Mouse (Mus musculus): Measurements from ENCODE around the gene C5ar2. TPM values are rescaled to one million over a fixed set of nuclear protein-coding genes. Genes with fewer than 3 reads are reported as not detected.

C5ar2 gene
- polyA plus RNA-seq, 1 experiment from 2014 or later = not detected

DNA sequence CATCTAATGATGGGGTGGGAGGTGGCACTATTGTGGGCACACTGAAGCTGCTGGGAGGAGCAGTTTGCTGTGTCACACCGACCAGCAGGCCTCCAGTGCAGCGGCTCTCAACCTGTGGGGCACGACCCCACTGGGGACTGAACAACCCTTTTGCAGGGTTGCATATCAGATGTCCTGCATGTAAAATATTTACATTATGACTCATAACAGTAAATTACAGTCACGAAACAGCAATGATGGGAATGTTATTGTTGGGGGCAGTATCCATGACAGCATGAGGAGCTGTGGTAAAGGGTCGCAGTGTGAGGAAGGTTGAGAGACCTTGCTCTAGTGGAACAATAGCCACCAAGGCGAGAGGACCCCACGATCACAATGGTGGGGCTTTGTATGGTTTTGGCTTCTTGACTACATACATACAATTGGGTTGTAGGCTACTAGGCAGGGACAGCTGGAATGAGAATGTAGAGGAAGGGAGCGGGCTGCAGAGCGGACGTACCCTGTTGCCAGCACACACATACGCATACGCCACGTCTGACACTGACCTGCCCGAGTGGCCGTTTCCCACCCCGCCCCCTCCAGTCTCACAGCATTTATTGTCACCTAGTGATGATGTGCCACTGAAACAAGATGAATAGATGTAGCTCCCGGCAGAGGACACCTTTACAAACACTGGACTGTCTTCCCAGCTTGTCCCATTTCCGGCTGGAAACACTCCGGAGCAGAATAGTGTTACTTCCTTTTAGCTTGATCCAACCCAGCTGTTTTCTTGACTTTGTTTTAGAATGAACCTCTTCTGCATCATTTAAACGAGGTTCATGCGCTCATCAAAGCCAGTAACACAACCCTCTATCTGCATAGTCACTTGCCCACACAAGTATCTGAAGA, 34.9 kb downstream of the C5ar2 start:
- H3K4me1 ChIP-seq = no peaks in the 10 kb centered on the region
- H3K27ac ChIP-seq (replicated peaks) = no peak overlapping the region
- H3K4me3 ChIP-seq = no peak overlapping the region
- H3K4me2 ChIP-seq (replicated peaks) = no peak overlapping the region
- WGBS = 92% methylated on average over 21 of the region's 21 CpGs
- no peaks in the 10 kb centered on the region for H3K9me3 ChIP-seq
- no peak overlapping the region for H3K9ac ChIP-seq (replicated peaks)
- peaks cover 49% of the 10 kb centered on the region for H3K36me3 ChIP-seq
- ATAC-seq (replicated peaks) = no peak
- no peaks in the 10 kb centered on the region for H3K27me3 ChIP-seq

DNA sequence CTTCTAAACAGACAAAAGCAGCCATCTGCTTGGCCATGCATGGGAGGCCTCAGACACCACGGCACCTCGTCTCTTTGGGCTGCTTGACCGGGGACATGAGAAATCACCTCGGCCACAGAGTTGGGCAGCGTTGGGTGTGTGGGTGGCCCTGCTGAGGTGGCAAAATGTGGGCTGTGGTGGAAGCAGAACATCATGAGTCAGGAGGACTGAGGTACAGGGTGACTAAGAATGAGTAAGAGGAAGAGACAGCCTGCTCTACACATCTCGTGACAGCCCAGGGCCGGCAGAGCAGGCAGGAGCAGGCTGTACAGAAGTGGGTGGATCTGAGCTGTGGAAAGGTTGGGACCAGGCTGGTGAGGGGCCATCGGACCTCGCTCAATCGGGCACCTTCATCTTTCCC, 36.5 kb downstream of the C5ar2 start:
- H3K27me3 ChIP-seq = no peaks in the 10 kb centered on the region
- H3K9ac ChIP-seq (replicated peaks) = no peak overlapping the region
- H3K4me1 ChIP-seq = no peaks in the 10 kb centered on the region
- no peak overlapping the region for H3K4me3 ChIP-seq
- ATAC-seq (replicated peaks) = no peak
- H3K27ac ChIP-seq (replicated peaks) = no peak overlapping the region
- no peaks in the 10 kb centered on the region for H3K9me3 ChIP-seq
- no peak overlapping the region for H3K4me2 ChIP-seq (replicated peaks)
- H3K36me3 ChIP-seq = peaks cover 46% of the 10 kb centered on the region
- 90% methylated on average over 10 of the region's 10 CpGs for WGBS

DNA sequence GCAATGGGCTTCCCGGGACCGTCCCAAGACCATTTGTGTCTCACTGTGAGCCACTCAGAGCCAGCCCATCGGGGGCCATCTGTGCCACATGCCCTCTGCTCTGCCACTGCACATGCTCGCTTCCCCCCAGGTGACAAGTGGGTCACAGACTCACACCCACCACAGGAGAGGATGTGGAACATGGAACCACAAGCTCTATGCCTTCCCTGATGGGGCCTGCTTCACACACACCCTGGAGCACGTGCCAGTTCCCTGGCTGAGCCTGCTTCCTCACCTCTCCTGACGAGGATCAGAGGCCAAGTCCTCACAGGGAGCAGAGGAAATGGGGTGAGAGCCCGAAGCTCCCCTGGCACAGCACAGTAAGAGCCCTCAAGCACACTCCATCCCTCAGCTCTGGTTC, 36.9 kb downstream of the C5ar2 start:
- H3K36me3 ChIP-seq = peaks cover 46% of the 10 kb centered on the region

DNA sequence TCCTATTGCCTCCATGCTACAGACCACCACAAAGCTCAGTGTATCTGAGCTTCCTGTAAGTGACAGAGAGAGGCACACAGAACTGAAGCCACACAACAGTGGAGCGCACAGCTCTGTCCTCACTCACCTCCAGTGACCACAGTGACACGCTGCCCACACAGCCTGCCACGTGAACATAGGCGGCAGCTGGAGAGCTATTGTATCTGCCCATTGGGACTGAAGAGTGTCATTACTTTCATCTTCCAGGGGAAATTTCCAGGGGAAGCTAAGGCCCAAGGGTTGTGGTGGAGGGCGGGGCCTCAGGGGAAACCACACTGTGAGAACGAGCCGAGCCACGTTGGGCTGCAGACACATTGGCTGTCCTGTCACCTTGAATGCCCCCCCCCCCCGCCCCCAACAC, 39.2 kb downstream of the C5ar2 start:
- Histone ChIP-seq H3K4me3 (no peak overlapping the region), H3K27ac (replicated peaks) (no peak overlapping the region), H3K36me3 (peaks cover 47% of the 10 kb centered on the region), H3K9me3 (no peaks in the 10 kb centered on the region), H3K27me3 (no peaks in the 10 kb centered on the region), H3K4me2 (replicated peaks) (no peak overlapping the region), H3K4me1 (no peaks in the 10 kb centered on the region), H3K9ac (replicated peaks) (no peak overlapping the region)
- WGBS = 81% methylated on average over 7 of the region's 9 CpGs
- no peak for ATAC-seq (replicated peaks)

More for the DNA sequence above, 36.9 kb downstream of the C5ar2 start:
- Histone ChIP-seq H3K4me2 (replicated peaks) (no peak overlapping the region), H3K27me3 (no peaks in the 10 kb centered on the region), H3K9ac (replicated peaks) (no peak overlapping the region), H3K4me3 (no peak overlapping the region), H3K4me1 (no peaks in the 10 kb centered on the region), H3K9me3 (no peaks in the 10 kb centered on the region), H3K27ac (replicated peaks) (no peak overlapping the region)
- WGBS = 85% methylated on average over 7 of the region's 7 CpGs
- ATAC-seq (replicated peaks) = no peak

DNA sequence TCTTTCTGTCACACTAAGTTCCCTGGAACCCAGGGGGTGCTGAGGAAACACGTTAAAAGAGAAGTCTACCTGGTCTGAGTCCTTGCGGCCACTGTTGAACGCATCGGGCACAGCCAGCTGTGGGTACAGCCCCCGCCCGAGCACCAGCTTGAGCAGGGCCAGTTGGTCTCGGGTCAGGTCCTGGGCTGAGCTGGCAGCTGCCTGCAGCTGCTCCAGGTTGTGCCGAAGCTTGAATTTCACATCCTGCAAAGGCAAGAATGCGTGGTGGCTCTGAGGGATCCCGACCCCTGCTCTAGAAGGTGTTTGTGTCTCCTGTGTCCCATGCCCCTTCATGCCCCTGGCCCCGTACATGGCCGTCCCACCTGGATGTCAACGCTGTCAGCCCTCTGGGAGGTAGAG, 40.5 kb downstream of the C5ar2 start:
- 92% methylated on average over 13 of the region's 13 CpGs for WGBS
- no peaks in the 10 kb centered on the region for H3K4me1 ChIP-seq
- no peak overlapping the region for H3K4me2 ChIP-seq (replicated peaks)
- H3K36me3 ChIP-seq = peaks cover 49% of the 10 kb centered on the region
- H3K27ac ChIP-seq (replicated peaks) = no peak overlapping the region
- no peak overlapping the region for H3K4me3 ChIP-seq
- no peak for ATAC-seq (replicated peaks)
- no peak overlapping the region for H3K9ac ChIP-seq (replicated peaks)
- H3K27me3 ChIP-seq = no peaks in the 10 kb centered on the region
- H3K9me3 ChIP-seq = no peaks in the 10 kb centered on the region

DNA sequence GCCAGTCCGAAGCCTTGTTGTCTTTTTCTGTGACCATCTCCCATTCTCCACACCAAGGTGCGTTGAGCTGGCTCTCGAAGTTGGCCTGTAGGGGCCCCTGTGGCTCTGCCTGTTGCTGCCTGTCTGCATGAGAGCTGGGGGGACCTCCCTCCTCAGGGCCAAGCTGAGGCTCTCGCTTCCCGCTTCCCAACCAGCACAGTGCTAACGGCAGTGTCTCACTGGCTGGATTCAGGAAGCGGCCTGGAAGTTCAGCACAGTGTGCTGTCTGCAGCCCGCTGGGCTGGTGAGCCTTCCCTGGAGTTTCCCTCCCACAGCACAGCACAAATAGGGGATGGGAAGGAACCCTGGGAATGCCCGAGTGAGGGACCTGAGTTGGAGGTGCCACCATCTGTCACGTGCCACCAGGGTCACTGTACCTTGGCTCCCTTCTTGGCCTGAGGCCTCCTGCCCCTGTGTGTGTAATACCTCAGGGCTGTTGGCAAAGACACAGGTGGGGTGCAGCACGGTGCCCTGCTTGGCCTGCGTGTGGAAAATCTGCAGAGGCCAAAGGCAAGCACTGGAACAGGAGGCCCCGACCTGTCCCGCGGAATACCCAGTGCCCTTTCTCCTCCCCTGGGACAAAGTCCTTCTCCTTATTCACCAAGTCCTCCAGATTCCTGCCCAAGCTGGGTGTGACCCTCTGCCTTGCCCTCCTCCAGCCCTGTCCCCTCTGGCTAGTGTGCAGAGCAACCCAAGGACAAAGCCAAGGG, 41.0 kb downstream of the C5ar2 start:
- Histone ChIP-seq H3K36me3 (peaks cover 54% of the 10 kb centered on the region), H3K4me1 (no peaks in the 10 kb centered on the region), H3K4me3 (no peak overlapping the region), H3K27ac (replicated peaks) (no peak overlapping the region), H3K9me3 (no peaks in the 10 kb centered on the region), H3K4me2 (replicated peaks) (no peak overlapping the region), H3K9ac (replicated peaks) (no peak overlapping the region), H3K27me3 (no peaks in the 10 kb centered on the region)
- 84% methylated on average over 15 of the region's 15 CpGs for WGBS
- ATAC-seq (replicated peaks) = no peak

DNA sequence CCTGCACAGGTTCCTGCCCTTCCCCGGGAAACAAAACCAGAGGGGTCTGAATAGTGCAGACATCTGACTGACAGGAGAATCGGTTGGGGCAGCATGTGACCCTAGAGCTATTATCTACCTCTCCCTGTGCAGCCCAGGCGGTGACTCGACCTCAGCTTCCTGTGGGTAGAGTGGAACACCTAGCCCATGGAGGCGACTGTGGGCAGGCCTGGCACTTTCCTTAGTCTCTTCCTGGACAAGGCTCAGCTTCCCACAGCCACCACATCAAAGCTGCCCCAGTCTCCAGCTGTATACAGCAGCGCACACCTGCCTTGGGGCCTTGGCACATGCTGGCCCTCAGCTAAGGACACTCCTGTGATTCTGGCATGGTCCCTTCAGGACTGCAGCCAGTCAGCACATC, 42.8 kb downstream of the C5ar2 start:
- H3K27ac ChIP-seq (replicated peaks) = no peak overlapping the region
- no peaks in the 10 kb centered on the region for H3K9me3 ChIP-seq
- WGBS = 90% methylated on average over 6 of the region's 6 CpGs
- no peak overlapping the region for H3K9ac ChIP-seq (replicated peaks)
- H3K4me3 ChIP-seq = no peak overlapping the region
- peaks cover 60% of the 10 kb centered on the region for H3K36me3 ChIP-seq
- H3K4me2 ChIP-seq (replicated peaks) = no peak overlapping the region
- H3K4me1 ChIP-seq = no peaks in the 10 kb centered on the region
- no peak for ATAC-seq (replicated peaks)
- H3K27me3 ChIP-seq = no peaks in the 10 kb centered on the region

DNA sequence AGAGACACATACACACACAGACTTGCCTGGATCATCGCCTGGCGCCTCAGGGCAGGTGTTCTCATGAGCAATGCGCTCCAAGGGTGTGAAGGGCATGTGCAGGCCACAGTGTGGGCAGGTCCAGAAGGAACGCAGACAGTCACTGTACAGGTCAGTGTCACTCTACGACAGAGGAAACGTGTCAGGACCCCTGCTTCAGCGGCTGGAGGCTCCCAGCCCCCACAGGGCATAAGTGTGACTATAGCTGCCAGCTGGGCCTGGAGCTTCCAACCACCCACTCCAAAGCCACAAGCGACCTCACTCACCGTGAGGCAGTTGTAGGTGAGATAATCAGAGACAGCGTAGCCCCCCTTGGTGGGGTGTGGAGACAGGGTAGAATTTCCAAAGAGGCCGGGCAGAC, 45.4 kb downstream of the C5ar2 start:
- no peak for ATAC-seq (replicated peaks)
- Histone ChIP-seq H3K36me3 (peaks cover 43% of the 10 kb centered on the region), H3K9me3 (no peaks in the 10 kb centered on the region), H3K27ac (replicated peaks) (no peak overlapping the region), H3K27me3 (no peaks in the 10 kb centered on the region), H3K4me2 (replicated peaks) (no peak overlapping the region), H3K9ac (replicated peaks) (no peak overlapping the region), H3K4me1 (no peaks in the 10 kb centered on the region), H3K4me3 (no peak overlapping the region)
- WGBS = 92% methylated on average over 11 of the region's 11 CpGs

DNA sequence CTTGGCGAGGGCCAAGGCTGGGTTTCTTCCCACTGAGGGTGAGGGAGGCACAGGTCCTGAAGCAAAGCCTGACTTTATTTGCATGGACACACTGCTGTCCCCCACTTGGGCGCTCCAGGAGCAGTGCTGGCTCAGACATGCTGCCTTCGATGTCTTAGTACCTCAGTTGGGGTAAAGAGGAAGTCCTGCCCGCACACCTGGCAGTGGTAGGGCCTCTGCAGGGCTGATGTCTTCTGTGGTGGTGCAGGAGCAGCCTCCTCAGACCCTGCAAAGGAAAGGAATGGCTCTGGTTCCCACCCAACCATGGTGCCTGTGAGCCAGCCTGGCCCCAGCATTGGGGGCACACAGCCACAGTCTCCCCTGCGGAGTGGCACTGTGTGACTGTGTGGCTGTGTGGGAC, 46.8 kb downstream of the C5ar2 start:
- H3K9me3 ChIP-seq = no peaks in the 10 kb centered on the region
- no peaks in the 10 kb centered on the region for H3K27me3 ChIP-seq
- H3K9ac ChIP-seq (replicated peaks) = no peak overlapping the region
- no peaks in the 10 kb centered on the region for H3K4me1 ChIP-seq
- no peak for ATAC-seq (replicated peaks)
- H3K36me3 ChIP-seq = peaks cover 34% of the 10 kb centered on the region
- H3K4me3 ChIP-seq = no peak overlapping the region
- 76% methylated on average over 5 of the region's 5 CpGs for WGBS
- no peak overlapping the region for H3K4me2 ChIP-seq (replicated peaks)
- no peak overlapping the region for H3K27ac ChIP-seq (replicated peaks)

DNA sequence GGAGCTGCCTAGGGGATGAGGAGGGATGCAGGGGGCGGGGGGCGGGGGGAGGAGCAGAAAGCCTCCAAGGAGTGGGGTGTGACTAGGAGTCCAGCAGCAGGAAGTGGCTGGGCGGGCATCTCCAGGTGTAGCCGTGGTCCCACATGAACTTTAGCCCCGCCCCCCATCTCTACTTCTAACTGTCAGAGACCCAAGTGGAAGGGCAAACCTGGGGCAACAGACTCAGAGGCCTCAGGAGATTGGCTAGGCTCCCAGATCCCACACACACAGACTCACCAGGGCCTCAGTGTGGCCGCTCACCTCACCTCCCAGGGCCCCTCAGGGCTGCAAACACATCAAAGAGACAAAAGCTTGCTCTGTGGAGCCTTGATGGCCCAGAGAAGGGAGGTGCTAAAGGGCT, 47.3 kb downstream of the C5ar2 start:
- ATAC-seq (replicated peaks) = no peak
- H3K4me3 ChIP-seq = no peak overlapping the region
- no peak overlapping the region for H3K9ac ChIP-seq (replicated peaks)
- H3K9me3 ChIP-seq = no peaks in the 10 kb centered on the region
- WGBS = 74% methylated on average over 6 of the region's 6 CpGs
- H3K4me2 ChIP-seq (replicated peaks) = no peak overlapping the region
- no peaks in the 10 kb centered on the region for H3K27me3 ChIP-seq
- no peaks in the 10 kb centered on the region for H3K4me1 ChIP-seq
- H3K27ac ChIP-seq (replicated peaks) = no peak overlapping the region
- H3K36me3 ChIP-seq = peaks cover 31% of the 10 kb centered on the region

DNA sequence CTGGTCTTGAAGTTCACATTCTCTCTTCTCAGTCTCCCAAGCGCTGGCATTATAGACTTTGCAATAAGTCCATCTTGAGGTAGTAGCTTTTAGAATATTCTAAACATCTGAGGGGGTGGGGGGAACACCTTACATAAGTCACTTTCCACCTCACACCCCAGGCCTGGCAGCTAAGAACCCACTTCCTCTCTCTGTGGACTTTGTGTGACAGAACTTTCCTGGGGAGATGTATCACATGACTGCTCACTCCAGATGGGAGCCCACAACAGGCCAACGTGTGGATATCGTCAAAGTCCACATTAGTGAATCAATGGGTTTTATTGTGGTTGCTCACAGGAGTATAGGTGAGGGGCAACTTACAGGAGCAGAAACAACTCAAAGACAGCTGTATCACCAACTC, 50.3 kb downstream of the C5ar2 start:
- H3K4me1 ChIP-seq = no peaks in the 10 kb centered on the region
- peaks cover 17% of the 10 kb centered on the region for H3K36me3 ChIP-seq
- ATAC-seq (replicated peaks) = no peak
- no peak overlapping the region for H3K4me2 ChIP-seq (replicated peaks)
- no peaks in the 10 kb centered on the region for H3K9me3 ChIP-seq
- no peak overlapping the region for H3K9ac ChIP-seq (replicated peaks)
- H3K27ac ChIP-seq (replicated peaks) = no peak overlapping the region
- 57% methylated on average over 3 of the region's 3 CpGs for WGBS
- no peak overlapping the region for H3K4me3 ChIP-seq
- no peaks in the 10 kb centered on the region for H3K27me3 ChIP-seq

DNA sequence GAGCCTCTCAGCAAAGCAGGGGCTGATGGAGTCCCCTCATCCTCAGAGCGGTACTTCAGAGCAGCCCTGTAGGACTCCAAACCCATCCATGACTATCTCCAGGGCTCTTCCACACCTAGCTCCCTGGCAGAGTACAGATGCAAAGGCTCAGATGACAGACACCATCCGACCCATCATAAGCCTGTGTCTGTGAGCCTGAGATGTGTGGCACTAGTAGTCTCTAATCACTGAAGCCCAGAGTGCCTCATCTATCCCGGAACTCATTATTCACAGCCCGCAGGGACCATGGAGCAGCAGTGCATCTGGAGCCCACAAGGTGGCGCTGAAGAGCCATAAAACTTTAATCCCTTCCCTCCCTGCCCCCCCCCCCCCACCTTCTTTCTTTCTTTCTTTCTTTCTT, 51.6 kb downstream of the C5ar2 start:
- no peak overlapping the region for H3K27ac ChIP-seq (replicated peaks)
- 18% methylated on average over 5 of the region's 5 CpGs for WGBS
- no peaks in the 10 kb centered on the region for H3K4me1 ChIP-seq
- no peaks in the 10 kb centered on the region for H3K9me3 ChIP-seq
- H3K36me3 ChIP-seq = peaks cover 3% of the 10 kb centered on the region
- no peak overlapping the region for H3K4me2 ChIP-seq (replicated peaks)
- H3K4me3 ChIP-seq = no peak overlapping the region
- H3K9ac ChIP-seq (replicated peaks) = no peak overlapping the region
- peak; percentile 66; the same call in 1 of the 2 replicates for ATAC-seq (replicated peaks)
- no peaks in the 10 kb centered on the region for H3K27me3 ChIP-seq
